Mouse (Mus musculus): Measurements from ENCODE around the gene Atg9a.

DNA sequence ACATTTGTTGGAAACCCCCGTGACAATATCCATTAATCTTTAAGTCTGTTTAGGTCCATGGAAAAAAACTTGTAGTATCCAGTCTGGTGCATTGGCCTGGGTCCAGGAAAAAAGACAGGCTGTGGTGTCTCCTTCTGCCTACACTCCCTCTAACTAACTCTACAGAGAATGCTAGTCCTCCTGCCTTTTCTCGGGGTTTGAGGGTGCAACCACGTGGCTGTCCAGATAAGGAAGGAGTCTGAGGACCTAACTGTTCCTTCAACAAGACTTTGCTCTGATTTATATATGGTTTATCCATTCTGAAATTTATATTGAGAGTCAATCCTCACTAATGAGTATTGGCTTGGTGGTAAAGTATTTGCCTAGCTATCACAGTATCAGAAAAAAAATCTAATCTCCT, 36.2 kb downstream of the Atg9a start:
- no peak for TF ChIP-seq POLR2A (IDR thresholded peaks at IDR 0.05; ENCODE audit: low read depth, low read length)
- TF ChIP-seq CTCF (IDR thresholded peaks at IDR 0.05; ENCODE audit: extremely low read depth, insufficient read depth, insufficient read length, insufficient replicate concordance), result no peak

Measured in spleen, adult 2 months (tissue).